Mouse (Mus musculus): ENCODE measurements around the gene Uhrf1bp1. TPM values are rescaled to one million over a fixed set of nuclear protein-coding genes. Genes with fewer than 3 reads are reported as not detected.

Gene Uhrf1bp1
- polyA plus RNA-seq, 1 experiment from 2014 or later, result 10.0 TPM

DNA sequence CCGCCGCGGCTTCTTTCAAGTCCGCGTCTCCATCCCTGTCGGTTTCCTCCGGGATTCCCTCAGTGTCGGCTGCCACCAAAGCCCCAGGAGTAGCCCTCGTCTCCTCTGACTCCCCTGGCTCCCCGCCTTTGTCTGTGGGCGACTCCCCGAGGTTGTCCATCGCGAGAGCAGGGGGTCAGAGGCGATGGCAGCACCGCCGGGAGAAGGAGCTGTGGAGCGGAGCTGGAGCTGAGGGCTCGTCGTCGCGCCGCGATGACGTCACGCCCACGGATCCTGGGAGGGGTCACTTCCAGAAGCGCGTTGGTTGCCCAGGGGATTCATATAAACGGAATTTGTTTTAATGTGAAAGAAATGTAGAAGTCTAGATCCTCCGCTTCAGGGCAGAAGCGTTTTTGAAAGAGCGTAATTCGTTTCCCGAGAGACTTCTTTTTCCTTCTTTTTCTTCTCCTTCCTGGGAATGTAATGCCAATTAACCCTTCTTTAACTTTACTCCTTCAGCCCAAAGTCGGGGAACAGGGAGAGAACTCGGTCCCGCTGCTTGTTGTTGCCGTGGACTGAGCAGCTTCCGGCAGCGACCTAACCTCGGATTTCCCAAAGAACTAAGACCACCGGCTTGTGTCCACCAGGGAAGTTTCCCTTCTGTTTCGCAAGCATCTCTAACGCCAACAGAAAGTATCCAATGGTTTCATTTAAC, 51.4 kb downstream of the Uhrf1bp1 start:
- WGBS, result under 1% methylated on average over 45 of the region's 45 CpGs
- Histone ChIP-seq H3K4me1 (peaks cover 46% of the 10 kb centered on the region), H3K27me3 (no peaks in the 10 kb centered on the region), H3K4me3 (replicated peaks) (peak overlapping the region; percentile 84), H3K27ac (peak overlapping the region; percentile 14; the same call in 1 of the 2 replicates), H3K36me3 (replicated peaks) (peaks cover 19% of the 10 kb centered on the region), H3K4me2 (peak overlapping the region; percentile 90), H3K9ac (peak overlapping the region; percentile 75), H3K9me3 (no peaks in the 10 kb centered on the region)
- ATAC-seq (ENCODE audit: low FRiP score), result peak; percentile 46; the same call in 1 of the 2 replicates

DNA sequence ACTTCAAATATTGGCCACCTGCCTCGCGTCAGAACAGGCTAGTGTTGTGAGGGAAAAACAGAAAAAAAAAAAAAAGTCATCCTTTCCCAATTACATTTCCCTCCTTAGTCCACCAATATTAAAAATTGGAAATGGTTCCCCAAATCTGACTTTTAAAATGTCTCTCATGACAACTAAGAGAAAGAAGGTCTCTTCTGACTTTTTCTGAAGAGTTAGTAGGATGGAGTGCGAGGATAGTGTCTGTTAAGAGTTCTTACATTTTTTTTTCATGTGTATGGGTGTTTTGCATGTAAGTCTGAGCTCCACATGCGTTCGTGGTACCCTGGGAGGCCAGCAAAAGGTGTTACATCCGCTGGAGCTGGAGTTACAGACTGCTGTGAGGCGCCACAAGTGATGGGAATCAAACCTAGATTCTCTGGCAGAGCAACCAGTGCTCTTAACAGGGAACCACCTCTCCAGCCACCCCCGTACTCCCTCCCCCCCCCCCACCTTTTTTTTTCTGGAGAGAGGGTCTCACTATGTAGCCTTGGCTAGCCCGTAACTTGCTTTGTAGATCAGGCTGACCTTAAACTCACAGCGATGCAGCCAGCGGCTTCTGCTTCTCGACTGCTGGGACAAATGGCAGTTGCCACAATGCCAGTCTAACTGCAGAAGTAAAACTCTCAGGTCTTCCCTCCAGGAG, 52.1 kb downstream of the Uhrf1bp1 start:
- H3K27me3 ChIP-seq, result no peaks in the 10 kb centered on the region
- ATAC-seq (ENCODE audit: low FRiP score), result 0 out of 2 replicates have a peak, but pooled peaks have one; percentile 3
- H3K4me1 ChIP-seq, result peaks cover 46% of the 10 kb centered on the region
- 0% methylated on average over 12 of the region's 12 CpGs for WGBS
- peak overlapping the region; percentile 89 for H3K9ac ChIP-seq
- no peaks in the 10 kb centered on the region for H3K9me3 ChIP-seq
- peak overlapping the region; percentile 80 for H3K27ac ChIP-seq
- H3K36me3 ChIP-seq (replicated peaks), result peaks cover 17% of the 10 kb centered on the region
- peak overlapping the region; percentile 84 for H3K4me3 ChIP-seq (replicated peaks)
- peak overlapping the region; percentile 90 for H3K4me2 ChIP-seq

- H3K27me3 ChIP-seq, result no peaks in the 10 kb centered on the region
- peak within 1 kb of the TSS; percentile 84 for H3K4me3 ChIP-seq (replicated peaks)
- no peaks in the 10 kb centered on the region for H3K9me3 ChIP-seq
- peaks cover 15% of the 10 kb centered on the region for H3K36me3 ChIP-seq (replicated peaks)
- peak within 1 kb of the TSS; percentile 90 for H3K4me2 ChIP-seq
- WGBS, result under 1% methylated on average over 73 of the region's 78 CpGs
- peak within 1 kb of the TSS; percentile 80 for H3K27ac ChIP-seq
- peak; percentile 91 for ATAC-seq (ENCODE audit: low FRiP score)
- peaks cover 46% of the 10 kb centered on the region for H3K4me1 ChIP-seq
- peak within 1 kb of the TSS; percentile 89 for H3K9ac ChIP-seq
Observed at GRCm38 (mm10) chr17:27908888-27909621, 52.8 kb downstream of the Uhrf1bp1 start, which contains the start of gene Anks1. Gene Anks1, plus strand, starts transcription at chr17:27909306.

DNA sequence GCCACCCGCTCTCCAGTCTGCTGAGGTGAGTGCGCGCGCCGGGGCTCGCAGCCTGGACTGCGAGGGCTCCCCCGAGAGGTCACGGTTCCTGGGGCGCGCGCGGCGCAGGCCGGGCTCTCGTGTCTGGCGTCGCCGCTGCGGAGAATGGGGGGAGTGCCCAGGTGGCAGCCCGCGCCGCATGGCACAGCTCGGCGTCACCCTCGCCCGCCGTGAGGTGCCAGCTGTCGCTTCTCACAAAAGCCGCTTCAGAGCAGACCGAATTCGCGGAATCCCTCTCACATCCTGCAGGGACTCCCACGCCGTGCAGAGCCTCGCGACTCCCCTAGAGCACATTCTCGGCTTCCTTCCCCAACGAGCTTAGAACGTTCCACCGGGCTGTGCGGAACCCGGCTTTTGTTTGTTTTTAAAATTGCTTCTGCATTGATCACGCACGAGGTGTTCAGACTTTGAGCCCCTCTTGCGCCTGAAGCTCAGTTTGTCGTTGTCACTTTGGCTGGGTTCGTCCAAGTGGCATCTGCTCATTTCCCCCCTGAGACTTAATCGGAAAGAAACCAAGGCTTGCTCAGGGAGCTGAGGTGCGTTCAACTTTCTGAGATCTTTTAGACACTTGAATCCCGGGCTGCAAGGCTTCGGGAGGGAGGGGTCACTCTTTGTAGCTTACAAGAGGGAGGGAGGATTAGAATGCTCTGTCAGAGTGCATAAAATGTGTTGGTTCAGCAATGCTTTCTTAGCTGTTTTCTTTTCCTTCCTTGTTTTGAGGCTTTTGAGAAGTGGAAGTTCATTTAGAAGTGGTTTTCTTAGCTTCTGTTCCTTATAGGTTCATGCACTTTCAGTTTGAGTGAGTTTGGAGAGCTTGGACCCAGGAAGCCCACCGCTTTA, 53.6 kb downstream of the Uhrf1bp1 start, which contains the start of gene Taf11:
Gene Taf11, minus strand, starts transcription at position 223 of the 879 bp plus-strand sequence.
- Histone ChIP-seq H3K9me3 (no peaks in the 10 kb centered on the region), H3K4me1 (peaks cover 46% of the 10 kb centered on the region), H3K4me2 (peak within 1 kb of the TSS; percentile 90), H3K9ac (peak within 1 kb of the TSS; percentile 89), H3K36me3 (replicated peaks) (peaks cover 13% of the 10 kb centered on the region), H3K4me3 (replicated peaks) (peak within 1 kb of the TSS; percentile 84), H3K27me3 (no peaks in the 10 kb centered on the region), H3K27ac (peak within 1 kb of the TSS; percentile 80)
- WGBS, result 2% methylated on average over 48 of the region's 53 CpGs
- peak; percentile 63 for ATAC-seq (ENCODE audit: low FRiP score)

DNA sequence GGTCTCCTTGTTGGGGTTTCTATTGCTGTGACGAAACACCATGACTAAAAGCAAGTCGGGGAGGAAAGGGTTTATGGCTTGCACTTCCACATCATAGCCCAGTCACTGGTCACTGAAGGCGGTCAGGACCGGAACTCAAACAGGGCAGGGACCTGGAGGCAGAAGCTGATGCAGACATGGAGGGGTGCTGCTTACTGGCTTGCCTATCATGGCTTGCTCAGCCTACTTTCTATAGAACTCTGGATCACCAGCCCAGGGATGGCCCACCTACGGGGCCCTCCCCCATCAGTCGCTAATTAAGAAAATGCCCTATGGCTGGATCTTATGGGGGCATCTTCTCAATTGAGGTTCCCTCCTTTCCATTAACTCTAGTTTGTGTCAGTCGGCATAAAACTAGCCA, 55.1 kb downstream of the Uhrf1bp1 start:
- H3K27ac ChIP-seq, result no peak overlapping the region
- H3K36me3 ChIP-seq (replicated peaks), result peaks cover 7% of the 10 kb centered on the region
- no peak for ATAC-seq (ENCODE audit: low FRiP score)
- H3K4me1 ChIP-seq, result peaks cover 38% of the 10 kb centered on the region
- no peak overlapping the region for H3K9ac ChIP-seq
- H3K4me3 ChIP-seq (replicated peaks), result no peak overlapping the region
- 91% methylated on average over 7 of the region's 7 CpGs for WGBS
- no peaks in the 10 kb centered on the region for H3K27me3 ChIP-seq
- H3K9me3 ChIP-seq, result no peaks in the 10 kb centered on the region
- no peak overlapping the region for H3K4me2 ChIP-seq

DNA sequence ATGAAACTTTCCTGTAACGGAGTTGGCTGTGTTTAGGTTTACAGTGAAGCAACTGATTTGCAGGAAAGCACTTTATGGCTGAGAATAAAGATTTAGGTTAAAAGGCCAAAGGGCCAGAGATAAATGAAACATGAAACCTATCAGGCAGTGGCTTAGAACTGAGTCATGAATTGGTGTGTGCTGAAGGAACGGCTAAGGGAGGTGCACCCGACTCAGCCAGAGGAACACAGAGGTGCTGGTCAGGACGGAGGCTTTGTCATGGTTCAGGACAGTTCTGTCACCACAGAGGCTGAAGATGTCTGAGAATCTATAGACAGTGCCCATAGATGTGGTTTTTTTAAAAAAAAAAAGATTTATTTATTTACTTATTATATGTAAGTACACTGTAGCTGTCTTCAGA, 58.5 kb downstream of the Uhrf1bp1 start:
- 93% methylated on average over 4 of the region's 4 CpGs for WGBS
- Histone ChIP-seq H3K4me3 (replicated peaks) (no peak overlapping the region), H3K4me2 (no peak overlapping the region), H3K27me3 (no peaks in the 10 kb centered on the region), H3K4me1 (peaks cover 21% of the 10 kb centered on the region), H3K9ac (no peak overlapping the region), H3K9me3 (no peaks in the 10 kb centered on the region), H3K27ac (no peak overlapping the region), H3K36me3 (replicated peaks) (peaks cover 7% of the 10 kb centered on the region)
- ATAC-seq (ENCODE audit: low FRiP score), result no peak

DNA sequence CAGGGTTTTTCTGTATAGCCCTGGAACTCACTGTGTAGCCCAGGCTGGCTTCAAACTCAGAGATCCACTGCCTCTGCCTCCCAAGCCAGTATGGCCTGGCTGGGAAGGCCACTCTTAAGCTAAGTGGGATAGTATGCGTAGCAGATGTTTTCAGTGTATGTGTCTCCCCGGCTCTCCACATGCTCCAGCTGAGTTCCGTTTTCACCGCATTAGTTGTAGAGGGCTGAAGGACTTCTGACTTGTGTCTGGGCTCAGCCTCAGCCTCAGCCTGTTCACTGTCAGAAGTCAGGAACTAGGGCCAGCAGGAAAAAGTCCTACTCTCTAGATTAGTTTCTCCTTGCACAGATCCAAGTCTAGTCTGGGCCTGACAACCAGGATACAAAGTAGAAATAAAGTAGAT, 60.1 kb downstream of the Uhrf1bp1 start:
- no peak overlapping the region for H3K4me3 ChIP-seq (replicated peaks)
- WGBS, result 96% methylated on average over 4 of the region's 4 CpGs
- no peak for ATAC-seq (ENCODE audit: low FRiP score)
- no peaks in the 10 kb centered on the region for H3K9me3 ChIP-seq
- no peak overlapping the region for H3K9ac ChIP-seq
- no peak overlapping the region for H3K4me2 ChIP-seq
- H3K36me3 ChIP-seq (replicated peaks), result peaks cover 7% of the 10 kb centered on the region
- H3K4me1 ChIP-seq, result peaks cover 8% of the 10 kb centered on the region
- no peaks in the 10 kb centered on the region for H3K27me3 ChIP-seq
- no peak overlapping the region for H3K27ac ChIP-seq

- H3K4me3 ChIP-seq (replicated peaks), result no peak overlapping the region
- H3K27me3 ChIP-seq, result no peaks in the 10 kb centered on the region
- 0 out of 2 replicates have a peak, but pooled peaks cover 3% of the 10 kb centered on the region for H3K4me1 ChIP-seq
- ATAC-seq (ENCODE audit: low FRiP score), result no peak
- WGBS, result 82% methylated on average over 4 of the region's 4 CpGs
- no peak overlapping the region for H3K9ac ChIP-seq
- no peaks in the 10 kb centered on the region for H3K9me3 ChIP-seq
- no peaks in the 10 kb centered on the region for H3K36me3 ChIP-seq (replicated peaks)
- no peak overlapping the region for H3K4me2 ChIP-seq
- H3K27ac ChIP-seq, result no peak overlapping the region
Observed at GRCm38 (mm10) chr17:27920676-27921075, 64.4 kb downstream of the Uhrf1bp1 start.

DNA sequence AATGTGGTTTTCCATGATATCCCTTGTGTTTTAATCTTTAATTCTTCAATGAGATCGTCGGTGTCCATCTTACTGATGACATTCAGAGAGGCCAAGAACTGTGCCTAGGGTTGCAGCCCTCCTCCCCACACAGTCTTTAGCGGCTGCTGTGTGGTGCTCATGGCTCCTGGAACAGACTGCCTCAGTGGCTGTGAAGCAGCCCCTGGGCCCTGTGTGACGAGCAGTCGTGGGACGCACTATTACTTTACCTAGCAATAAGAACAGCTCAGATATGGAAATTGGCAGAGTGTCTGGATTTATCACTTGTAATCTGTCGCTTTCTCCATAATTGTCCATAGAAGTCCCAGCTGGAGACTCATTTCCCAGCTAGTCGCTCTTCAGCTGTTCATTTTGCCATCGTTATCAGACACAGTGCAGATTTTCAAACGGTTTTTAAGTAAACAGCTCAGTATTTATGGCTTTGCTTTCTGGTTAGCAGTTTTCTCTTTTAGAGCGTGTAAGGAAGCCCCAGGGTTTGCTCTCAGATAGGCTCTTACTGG, 66.0 kb downstream of the Uhrf1bp1 start:
- Histone ChIP-seq H3K4me1 (0 out of 2 replicates have a peak, but pooled peaks cover 3% of the 10 kb centered on the region), H3K4me2 (no peak overlapping the region), H3K36me3 (replicated peaks) (no peaks in the 10 kb centered on the region), H3K27ac (no peak overlapping the region), H3K4me3 (replicated peaks) (no peak overlapping the region), H3K9me3 (no peaks in the 10 kb centered on the region), H3K9ac (no peak overlapping the region), H3K27me3 (no peaks in the 10 kb centered on the region)
- WGBS, result 82% methylated on average over 11 of the region's 11 CpGs
- ATAC-seq (ENCODE audit: low FRiP score), result no peak

GRCm38 (mm10) chr17:27925054-27925453, 68.8 kb downstream of the Uhrf1bp1 start:
- 89% methylated on average over 4 of the region's 4 CpGs for WGBS
- no peak overlapping the region for H3K4me2 ChIP-seq
- H3K4me1 ChIP-seq, result 0 out of 2 replicates have a peak, but pooled peaks cover 3% of the 10 kb centered on the region
- no peaks in the 10 kb centered on the region for H3K9me3 ChIP-seq
- H3K36me3 ChIP-seq (replicated peaks), result no peaks in the 10 kb centered on the region
- no peak for ATAC-seq (ENCODE audit: low FRiP score)
- H3K9ac ChIP-seq, result no peak overlapping the region
- H3K27me3 ChIP-seq, result no peaks in the 10 kb centered on the region
- no peak overlapping the region for H3K27ac ChIP-seq
- no peak overlapping the region for H3K4me3 ChIP-seq (replicated peaks)

GRCm38 (mm10) chr17:27925504-27925903, 69.3 kb downstream of the Uhrf1bp1 start:
- Histone ChIP-seq H3K27me3 (no peaks in the 10 kb centered on the region), H3K9ac (no peak overlapping the region), H3K4me2 (no peak overlapping the region), H3K9me3 (no peaks in the 10 kb centered on the region), H3K4me1 (0 out of 2 replicates have a peak, but pooled peaks cover 3% of the 10 kb centered on the region), H3K27ac (no peak overlapping the region), H3K36me3 (replicated peaks) (no peaks in the 10 kb centered on the region), H3K4me3 (replicated peaks) (no peak overlapping the region)
- no peak for ATAC-seq (ENCODE audit: low FRiP score)
- 81% methylated on average over 7 of the region's 7 CpGs for WGBS
